Mouse (Mus musculus): ENCODE measurements around the gene Atxn2.

The Atxn2 gene

GRCm38 (mm10) chr5:121824121-121824520, 113.0 kb downstream of the Atxn2 start:
- TF ChIP-seq CTCF (conservative IDR thresholded peaks at IDR 0.05; ENCODE audit: low read length) = no peak
- no peak for TF ChIP-seq NANOG (IDR thresholded peaks at IDR 0.05; ENCODE audit: borderline replicate concordance, low read length)
- no peak for TF ChIP-seq POU5F1 (IDR thresholded peaks at IDR 0.05; ENCODE audit: borderline replicate concordance, low read length)
- Histone ChIP-seq H3K9me3 (ENCODE audit: low read length) (no peaks in the 10 kb centered on the region), H3K27me3 (ENCODE audit: insufficient read depth, low read length) (peaks cover 17% of the 10 kb centered on the region), H3K36me3 (ENCODE audit: insufficient read depth, low read length) (peaks cover 92% of the 10 kb centered on the region), H3K4me1 (replicated peaks; ENCODE audit: low read depth, low read length) (peaks cover 42% of the 10 kb centered on the region), H3K4me3 (replicated peaks; ENCODE audit: low read length) (no peak overlapping the region)

GRCm38 (mm10) chr5:121825606-121826005, 114.5 kb downstream of the Atxn2 start:
- Histone ChIP-seq H3K27me3 (ENCODE audit: insufficient read depth, low read length) (peaks cover 30% of the 10 kb centered on the region), H3K36me3 (ENCODE audit: insufficient read depth, low read length) (peaks cover 77% of the 10 kb centered on the region), H3K9me3 (ENCODE audit: low read length) (no peaks in the 10 kb centered on the region), H3K4me1 (replicated peaks; ENCODE audit: low read depth, low read length) (peaks cover 42% of the 10 kb centered on the region), H3K4me3 (replicated peaks; ENCODE audit: low read length) (no peak overlapping the region)
- no peak for TF ChIP-seq CTCF (conservative IDR thresholded peaks at IDR 0.05; ENCODE audit: low read length)
- TF ChIP-seq NANOG (IDR thresholded peaks at IDR 0.05; ENCODE audit: borderline replicate concordance, low read length) = no peak
- no peak for TF ChIP-seq POU5F1 (IDR thresholded peaks at IDR 0.05; ENCODE audit: borderline replicate concordance, low read length)

GRCm38 (mm10) chr5:121827876-121828275, 116.7 kb downstream of the Atxn2 start:
- no peak for TF ChIP-seq CTCF (conservative IDR thresholded peaks at IDR 0.05; ENCODE audit: low read length)
- no peak for TF ChIP-seq NANOG (IDR thresholded peaks at IDR 0.05; ENCODE audit: borderline replicate concordance, low read length)
- TF ChIP-seq POU5F1 (IDR thresholded peaks at IDR 0.05; ENCODE audit: borderline replicate concordance, low read length) = no peak
- Histone ChIP-seq H3K4me3 (replicated peaks; ENCODE audit: low read length) (peak overlapping the region; percentile 80), H3K36me3 (ENCODE audit: insufficient read depth, low read length) (peaks cover 72% of the 10 kb centered on the region), H3K4me1 (replicated peaks; ENCODE audit: low read depth, low read length) (peaks cover 45% of the 10 kb centered on the region), H3K27me3 (ENCODE audit: insufficient read depth, low read length) (peaks cover 34% of the 10 kb centered on the region), H3K9me3 (ENCODE audit: low read length) (no peaks in the 10 kb centered on the region)

- Histone ChIP-seq H3K4me1 (replicated peaks; ENCODE audit: low read depth, low read length) (peaks cover 50% of the 10 kb centered on the region), H3K4me3 (replicated peaks; ENCODE audit: low read length) (peak overlapping the region; percentile 80), H3K27me3 (ENCODE audit: insufficient read depth, low read length) (peaks cover 37% of the 10 kb centered on the region), H3K9me3 (ENCODE audit: low read length) (no peaks in the 10 kb centered on the region), H3K36me3 (ENCODE audit: insufficient read depth, low read length) (peaks cover 63% of the 10 kb centered on the region)
- TF ChIP-seq POU5F1 (IDR thresholded peaks at IDR 0.05; ENCODE audit: borderline replicate concordance, low read length) (no peak), NANOG (IDR thresholded peaks at IDR 0.05; ENCODE audit: borderline replicate concordance, low read length) (no peak), CTCF (conservative IDR thresholded peaks at IDR 0.05; ENCODE audit: low read length) (no peak)
Measured at GRCm38 (mm10) chr5:121828491-121829432, 117.6 kb downstream of the Atxn2 start.

- TF ChIP-seq CTCF (conservative IDR thresholded peaks at IDR 0.05; ENCODE audit: low read length) (no peak), POU5F1 (IDR thresholded peaks at IDR 0.05; ENCODE audit: borderline replicate concordance, low read length) (no peak), NANOG (IDR thresholded peaks at IDR 0.05; ENCODE audit: borderline replicate concordance, low read length) (no peak)
- no peak overlapping the region for H3K4me3 ChIP-seq (replicated peaks; ENCODE audit: low read length)
- no peaks in the 10 kb centered on the region for H3K9me3 ChIP-seq (ENCODE audit: low read length)
- peaks cover 64% of the 10 kb centered on the region for H3K4me1 ChIP-seq (replicated peaks; ENCODE audit: low read depth, low read length)
- H3K27me3 ChIP-seq (ENCODE audit: insufficient read depth, low read length) = peaks cover 55% of the 10 kb centered on the region
- H3K36me3 ChIP-seq (ENCODE audit: insufficient read depth, low read length) = peaks cover 39% of the 10 kb centered on the region
Measured at GRCm38 (mm10) chr5:121831002-121831601, 120.0 kb downstream of the Atxn2 start.

GRCm38 (mm10) chr5:121832376-121833155, 121.4 kb downstream of the Atxn2 start:
- Histone ChIP-seq H3K36me3 (ENCODE audit: insufficient read depth, low read length) (peaks cover 25% of the 10 kb centered on the region), H3K4me3 (replicated peaks; ENCODE audit: low read length) (no peak overlapping the region), H3K4me1 (replicated peaks; ENCODE audit: low read depth, low read length) (peaks cover 59% of the 10 kb centered on the region), H3K9me3 (ENCODE audit: low read length) (no peaks in the 10 kb centered on the region), H3K27me3 (ENCODE audit: insufficient read depth, low read length) (peaks cover 51% of the 10 kb centered on the region)
- no peak for TF ChIP-seq POU5F1 (IDR thresholded peaks at IDR 0.05; ENCODE audit: borderline replicate concordance, low read length)
- TF ChIP-seq NANOG (IDR thresholded peaks at IDR 0.05; ENCODE audit: borderline replicate concordance, low read length) = no peak

- Histone ChIP-seq H3K9me3 (ENCODE audit: low read length) (no peaks in the 10 kb centered on the region), H3K4me1 (replicated peaks; ENCODE audit: low read depth, low read length) (peaks cover 59% of the 10 kb centered on the region), H3K36me3 (ENCODE audit: insufficient read depth, low read length) (peaks cover 19% of the 10 kb centered on the region), H3K4me3 (replicated peaks; ENCODE audit: low read length) (no peak overlapping the region), H3K27me3 (ENCODE audit: insufficient read depth, low read length) (peaks cover 45% of the 10 kb centered on the region)
- TF ChIP-seq NANOG (IDR thresholded peaks at IDR 0.05; ENCODE audit: borderline replicate concordance, low read length) (no peak), CTCF (conservative IDR thresholded peaks at IDR 0.05; ENCODE audit: low read length) (no peak), POU5F1 (IDR thresholded peaks at IDR 0.05; ENCODE audit: borderline replicate concordance, low read length) (no peak)
Measured at GRCm38 (mm10) chr5:121833159-121833558, 122.0 kb downstream of the Atxn2 start.
